Mouse (Mus musculus): Measurements from ENCODE around the gene Nmrk2. TPM values are rescaled to one million over a fixed set of nuclear protein-coding genes. Genes with fewer than 3 reads are reported as not detected.
"Not testable (repeated sequence)": the region's sequence is repeated elsewhere in the genome, so short reads cannot be mapped to it uniquely, and the experiment has no call there.

Nmrk2 gene
- polyA plus RNA-seq, 1 experiment from 2014 or later: not detected

DNA sequence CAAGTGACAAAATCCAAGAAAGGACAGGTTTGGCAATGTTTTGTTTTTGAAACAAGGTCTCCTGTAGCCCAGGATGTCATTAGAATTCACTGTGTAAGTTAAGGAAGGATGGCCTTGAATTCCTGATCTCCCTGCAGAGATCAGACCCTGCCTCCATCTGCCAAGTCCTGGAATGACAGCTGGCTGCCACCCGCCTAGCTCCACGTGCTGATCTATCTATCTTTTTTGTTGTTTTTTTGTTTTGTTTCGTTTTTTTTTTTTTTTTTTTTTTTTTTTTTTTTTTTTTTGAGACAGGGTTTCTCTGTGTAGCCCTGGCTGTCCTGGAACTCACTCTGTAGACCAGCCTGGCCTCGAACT, 26.5 kb downstream of the Nmrk2 start:
- H3K27me3 ChIP-seq; H3K4me3 ChIP-seq (replicated peaks); ATAC-seq (ENCODE audit: insufficient number of reproducible peaks, insufficient read depth, low FRiP score, low TSS enrichment, low read depth); H3K9me3 ChIP-seq; H3K9ac ChIP-seq (replicated peaks): not testable (repeated sequence)
- Histone ChIP-seq H3K36me3 (peaks cover 31% of the 10 kb centered on the region), H3K27ac (peak overlapping the region; percentile 94), H3K4me2 (peak overlapping the region; percentile 96), H3K4me1 (replicated peaks) (peaks cover 48% of the 10 kb centered on the region)
- 9% methylated on average over 4 of the region's 4 CpGs for WGBS

DNA sequence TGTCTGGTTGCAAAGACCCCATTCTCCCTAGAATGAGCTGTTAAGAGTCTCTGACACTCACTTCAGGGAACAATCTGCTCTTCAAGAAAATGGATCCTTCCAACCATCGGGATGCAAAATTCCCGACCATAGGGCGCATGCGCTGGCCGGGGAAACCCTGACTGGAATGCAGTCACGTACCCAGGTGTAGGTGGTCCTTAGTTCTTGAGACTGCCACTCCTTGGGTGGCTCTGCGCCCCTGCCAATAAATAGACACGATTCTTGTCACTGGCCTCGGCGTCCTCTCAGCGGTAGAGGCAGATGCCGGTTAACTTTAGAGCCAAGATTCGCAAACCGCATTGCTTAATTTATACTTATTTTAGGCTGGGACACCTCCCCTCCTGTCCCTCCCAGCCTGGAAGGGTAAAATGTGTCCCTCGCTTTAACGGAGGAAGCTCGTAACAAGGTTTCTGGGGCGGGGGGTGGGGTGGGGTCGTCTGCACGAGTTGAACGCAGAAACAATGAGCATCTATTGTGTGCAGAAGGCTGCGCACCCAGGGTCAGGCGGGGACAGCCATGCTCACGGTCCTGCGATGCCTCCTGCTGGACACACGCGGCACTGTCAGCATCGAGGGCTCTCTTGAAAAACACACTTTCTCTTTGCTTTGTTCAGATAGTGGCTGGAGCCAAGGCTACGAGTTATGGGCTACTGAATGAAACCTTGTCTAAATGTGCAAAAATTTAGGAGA, 27.1 kb downstream of the Nmrk2 start:
- WGBS: 3% methylated on average over 29 of the region's 29 CpGs
- Histone ChIP-seq H3K4me1 (replicated peaks) (peaks cover 45% of the 10 kb centered on the region), H3K4me3 (replicated peaks) (peak overlapping the region; percentile 39), H3K27me3 (no peaks in the 10 kb centered on the region), H3K9me3 (no peaks in the 10 kb centered on the region), H3K27ac (peak overlapping the region; percentile 94), H3K36me3 (peaks cover 26% of the 10 kb centered on the region), H3K9ac (replicated peaks) (peak overlapping the region; percentile 63), H3K4me2 (peak overlapping the region; percentile 67)
- peak; percentile 59 for ATAC-seq (ENCODE audit: insufficient number of reproducible peaks, insufficient read depth, low FRiP score, low TSS enrichment, low read depth)

- peak overlapping the region; percentile 44 for H3K4me2 ChIP-seq
- H3K4me1 ChIP-seq (replicated peaks): peaks cover 37% of the 10 kb centered on the region
- peak overlapping the region; percentile 42; the same call in 1 of the 2 replicates for H3K9ac ChIP-seq (replicated peaks)
- WGBS: 4% methylated on average over 21 of the region's 21 CpGs
- peaks cover 9% of the 10 kb centered on the region for H3K36me3 ChIP-seq
- no peaks in the 10 kb centered on the region for H3K9me3 ChIP-seq
- peak overlapping the region; percentile 8; the same call in 1 of the 2 replicates for H3K4me3 ChIP-seq (replicated peaks)
- 0 out of 2 replicates have a peak, but pooled peaks have one; percentile 15 for ATAC-seq (ENCODE audit: insufficient number of reproducible peaks, insufficient read depth, low FRiP score, low TSS enrichment, low read depth)
- H3K27me3 ChIP-seq: no peaks in the 10 kb centered on the region
- H3K27ac ChIP-seq: peak overlapping the region; percentile 94
These were observed 28.7 kb downstream of the Nmrk2 start for GRCm38 (mm10) chr10:81173132-81173531.

DNA sequence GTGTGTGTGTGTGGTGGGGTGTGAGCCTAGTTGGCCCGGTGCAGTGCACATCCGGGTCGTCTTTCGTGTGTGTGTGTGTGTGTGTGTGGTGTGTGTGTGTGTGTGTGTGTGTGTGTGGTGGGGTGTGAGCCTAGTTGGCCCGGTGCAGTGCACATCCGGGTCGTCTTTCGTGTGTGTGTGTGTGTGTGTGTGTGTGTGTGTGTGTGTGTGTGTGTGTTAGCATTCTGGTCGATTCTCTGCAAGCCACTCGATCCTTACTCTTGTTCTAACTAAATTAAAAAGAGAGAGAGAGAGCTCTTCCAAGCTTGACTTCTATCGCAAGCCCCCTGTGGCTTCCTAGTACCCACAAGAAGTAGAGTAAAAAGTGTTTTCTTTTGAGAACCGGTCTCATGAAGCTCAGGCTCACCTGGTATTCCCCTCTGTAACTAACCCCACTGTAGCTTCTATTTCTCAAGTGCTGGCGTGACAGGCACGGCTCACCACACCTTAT, 32.4 kb downstream of the Nmrk2 start:
- not testable (repeated sequence) for H3K27ac ChIP-seq; H3K27me3 ChIP-seq; H3K4me3 ChIP-seq (replicated peaks); H3K9ac ChIP-seq (replicated peaks); H3K9me3 ChIP-seq; ATAC-seq (ENCODE audit: insufficient number of reproducible peaks, insufficient read depth, low FRiP score, low TSS enrichment, low read depth)
- WGBS: 66% methylated on average over 5 of the region's 14 CpGs
- peaks cover 37% of the 10 kb centered on the region for H3K4me1 ChIP-seq (replicated peaks)
- peak overlapping the region; percentile 76 for H3K4me2 ChIP-seq
- peaks cover 12% of the 10 kb centered on the region for H3K36me3 ChIP-seq

- Histone ChIP-seq H3K4me1 (replicated peaks) (peaks cover 29% of the 10 kb centered on the region), H3K27ac (peak overlapping the region; percentile 84), H3K9me3 (no peaks in the 10 kb centered on the region), H3K27me3 (no peaks in the 10 kb centered on the region), H3K4me3 (replicated peaks) (peak overlapping the region; percentile 93), H3K36me3 (peaks cover 19% of the 10 kb centered on the region), H3K9ac (replicated peaks) (peak overlapping the region; percentile 42; the same call in 1 of the 2 replicates), H3K4me2 (peak overlapping the region; percentile 76)
- 3% methylated on average over 29 of the region's 29 CpGs for WGBS
- ATAC-seq (ENCODE audit: insufficient number of reproducible peaks, insufficient read depth, low FRiP score, low TSS enrichment, low read depth): no peak
These were observed 33.2 kb downstream of the Nmrk2 start for GRCm38 (mm10) chr10:81168521-81169244.

DNA sequence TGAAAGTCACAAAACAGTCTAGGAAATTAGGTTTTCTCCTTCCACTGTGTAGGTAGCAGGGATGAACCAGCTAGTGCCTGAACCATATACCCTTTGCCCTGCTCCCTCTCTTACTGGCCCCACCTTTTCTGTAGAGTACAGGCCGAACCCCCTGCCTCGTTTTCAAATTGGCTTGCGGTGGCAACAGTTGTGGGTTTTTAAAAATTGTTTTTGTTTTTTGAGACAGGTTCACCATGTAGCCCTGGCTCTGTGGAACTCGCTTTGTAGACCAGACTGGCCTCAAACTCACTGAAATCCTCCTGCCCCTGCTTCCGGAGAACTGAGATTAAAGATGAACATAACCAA, 33.8 kb downstream of the Nmrk2 start:
- ATAC-seq (ENCODE audit: insufficient number of reproducible peaks, insufficient read depth, low FRiP score, low TSS enrichment, low read depth): peak; percentile 52

GRCm38 (mm10) chr10:81167200-81168086, 34.4 kb downstream of the Nmrk2 start, which contains the start of gene Pias4:
TSS of gene Pias4 (minus strand) at chr10:81167923.
- ATAC-seq (ENCODE audit: insufficient number of reproducible peaks, insufficient read depth, low FRiP score, low TSS enrichment, low read depth): peak; percentile 74
- H3K4me2 ChIP-seq: peak within 1 kb of the TSS; percentile 92
- peak within 1 kb of the TSS; percentile 85 for H3K9ac ChIP-seq (replicated peaks)
- H3K4me3 ChIP-seq (replicated peaks): peak within 1 kb of the TSS; percentile 93
- peaks cover 30% of the 10 kb centered on the region for H3K36me3 ChIP-seq
- H3K4me1 ChIP-seq (replicated peaks): peaks cover 26% of the 10 kb centered on the region
- H3K27me3 ChIP-seq: no peaks in the 10 kb centered on the region
- peak within 1 kb of the TSS; percentile 84 for H3K27ac ChIP-seq
- H3K9me3 ChIP-seq: no peaks in the 10 kb centered on the region
- under 1% methylated on average over 61 of the region's 64 CpGs for WGBS

More for the DNA sequence above, 33.8 kb downstream of the Nmrk2 start:
- Histone ChIP-seq H3K4me1 (replicated peaks) (peaks cover 23% of the 10 kb centered on the region), H3K9me3 (no peaks in the 10 kb centered on the region), H3K27ac (peak overlapping the region; percentile 84), H3K27me3 (no peaks in the 10 kb centered on the region), H3K4me3 (replicated peaks) (peak overlapping the region; percentile 93), H3K36me3 (peaks cover 26% of the 10 kb centered on the region), H3K9ac (replicated peaks) (peak overlapping the region; percentile 42; the same call in 1 of the 2 replicates), H3K4me2 (peak overlapping the region; percentile 76)
- WGBS: 7% methylated on average over 5 of the region's 5 CpGs

- Histone ChIP-seq H3K9ac (replicated peaks) (no peak overlapping the region), H3K9me3 (no peaks in the 10 kb centered on the region), H3K36me3 (peaks cover 53% of the 10 kb centered on the region), H3K27me3 (no peaks in the 10 kb centered on the region), H3K4me2 (no peak overlapping the region), H3K4me1 (replicated peaks) (peaks cover 36% of the 10 kb centered on the region), H3K27ac (no peak overlapping the region), H3K4me3 (replicated peaks) (no peak overlapping the region)
- 62% methylated on average over 8 of the region's 8 CpGs for WGBS
- no peak for ATAC-seq (ENCODE audit: insufficient number of reproducible peaks, insufficient read depth, low FRiP score, low TSS enrichment, low read depth)
These were observed 36.7 kb downstream of the Nmrk2 start for GRCm38 (mm10) chr10:81165118-81165517.

DNA sequence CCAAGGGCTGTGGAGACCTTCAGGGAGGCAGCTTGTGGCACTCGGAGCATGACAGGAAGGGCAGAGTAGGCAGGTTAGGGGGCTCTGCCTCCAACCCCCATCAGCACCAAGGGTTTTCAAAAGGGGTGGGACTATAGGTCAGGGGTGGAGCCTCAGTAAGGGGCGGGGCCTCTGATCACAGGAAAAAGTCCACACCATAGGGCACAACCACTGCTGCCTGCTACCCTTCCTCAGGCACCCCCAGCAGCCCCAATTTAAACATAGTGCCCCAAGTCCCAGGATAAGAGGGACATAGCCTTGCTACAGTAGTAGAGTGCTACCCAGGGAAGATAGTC, 39.6 kb downstream of the Nmrk2 start:
- 0 out of 2 replicates have a peak overlapping the region, but pooled peaks have one; percentile 4 for H3K4me3 ChIP-seq (replicated peaks)
- ATAC-seq (ENCODE audit: insufficient number of reproducible peaks, insufficient read depth, low FRiP score, low TSS enrichment, low read depth): no peak
- no peak overlapping the region for H3K27ac ChIP-seq
- H3K4me1 ChIP-seq (replicated peaks): peaks cover 29% of the 10 kb centered on the region
- H3K9me3 ChIP-seq: no peaks in the 10 kb centered on the region
- no peaks in the 10 kb centered on the region for H3K27me3 ChIP-seq
- peaks cover 78% of the 10 kb centered on the region for H3K36me3 ChIP-seq
- 80% methylated on average over 2 of the region's 2 CpGs for WGBS
- no peak overlapping the region for H3K4me2 ChIP-seq
- H3K9ac ChIP-seq (replicated peaks): no peak overlapping the region

GRCm38 (mm10) chr10:81161602-81162317, 40.1 kb downstream of the Nmrk2 start:
- H3K36me3 ChIP-seq: peaks cover 83% of the 10 kb centered on the region
- 65% methylated on average over 8 of the region's 8 CpGs for WGBS
- H3K9ac ChIP-seq (replicated peaks): no peak overlapping the region
- ATAC-seq (ENCODE audit: insufficient number of reproducible peaks, insufficient read depth, low FRiP score, low TSS enrichment, low read depth): no peak
- 0 out of 2 replicates have a peak overlapping the region, but pooled peaks have one; percentile 4 for H3K4me3 ChIP-seq (replicated peaks)
- peaks cover 26% of the 10 kb centered on the region for H3K4me1 ChIP-seq (replicated peaks)
- H3K9me3 ChIP-seq: no peaks in the 10 kb centered on the region
- no peak overlapping the region for H3K4me2 ChIP-seq
- H3K27ac ChIP-seq: no peak overlapping the region
- H3K27me3 ChIP-seq: no peaks in the 10 kb centered on the region
